Mouse (Mus musculus): ENCODE results near the gene Bag2. TPM values are rescaled to one million over a fixed set of nuclear protein-coding genes. Genes with fewer than 3 reads are reported as not detected.

Gene Bag2
- polyA plus RNA-seq, 1 experiment from 2014 or later, result 25.8 TPM

GRCm38 (mm10) chr1:33717636-33718035, 40.0 kb downstream of the Bag2 start:
- Histone ChIP-seq H3K4me2 (no peak overlapping the region), H3K4me1 (replicated peaks) (peaks cover 16% of the 10 kb centered on the region), H3K9me3 (no peaks in the 10 kb centered on the region), H3K27ac (replicated peaks) (no peak overlapping the region), H3K9ac (no peak overlapping the region), H3K36me3 (peaks cover 6% of the 10 kb centered on the region; the same call in 1 of the 2 replicates), H3K4me3 (no peak overlapping the region), H3K27me3 (no peaks in the 10 kb centered on the region)
- no peak for ATAC-seq (ENCODE audit: low FRiP score, low read depth)
- WGBS, result 93% methylated on average over 1 of the region's 1 CpGs

GRCm38 (mm10) chr1:33714796-33715195, 42.8 kb downstream of the Bag2 start:
- H3K36me3 ChIP-seq, result no peaks in the 10 kb centered on the region
- ATAC-seq (ENCODE audit: low FRiP score, low read depth), result no peak
- H3K4me1 ChIP-seq (replicated peaks), result 0 out of 2 replicates have a peak, but pooled peaks cover 4% of the 10 kb centered on the region
- WGBS, result 5% methylated on average over 10 of the region's 10 CpGs
- peak overlapping the region; percentile 35 for H3K4me2 ChIP-seq
- no peaks in the 10 kb centered on the region for H3K9me3 ChIP-seq
- no peaks in the 10 kb centered on the region for H3K27me3 ChIP-seq
- no peak overlapping the region for H3K27ac ChIP-seq (replicated peaks)
- no peak overlapping the region for H3K9ac ChIP-seq
- H3K4me3 ChIP-seq, result no peak overlapping the region

GRCm38 (mm10) chr1:33712026-33712425, 45.6 kb downstream of the Bag2 start:
- H3K9ac ChIP-seq, result no peak overlapping the region
- H3K27me3 ChIP-seq, result no peaks in the 10 kb centered on the region
- H3K4me2 ChIP-seq, result no peak overlapping the region
- H3K4me3 ChIP-seq, result no peak overlapping the region
- H3K9me3 ChIP-seq, result no peaks in the 10 kb centered on the region
- H3K36me3 ChIP-seq, result no peaks in the 10 kb centered on the region
- ATAC-seq (ENCODE audit: low FRiP score, low read depth), result no peak
- WGBS, result 86% methylated on average over 5 of the region's 5 CpGs
- no peaks in the 10 kb centered on the region for H3K4me1 ChIP-seq (replicated peaks)
- H3K27ac ChIP-seq (replicated peaks), result no peak overlapping the region

- H3K4me2 ChIP-seq, result no peak overlapping the region
- ATAC-seq (ENCODE audit: low FRiP score, low read depth), result no peak
- H3K4me3 ChIP-seq, result no peak overlapping the region
- no peaks in the 10 kb centered on the region for H3K36me3 ChIP-seq
- no peaks in the 10 kb centered on the region for H3K9me3 ChIP-seq
- no peak overlapping the region for H3K9ac ChIP-seq
- H3K27me3 ChIP-seq, result no peaks in the 10 kb centered on the region
- WGBS, result 80% methylated on average over 2 of the region's 2 CpGs
- no peaks in the 10 kb centered on the region for H3K4me1 ChIP-seq (replicated peaks)
- no peak overlapping the region for H3K27ac ChIP-seq (replicated peaks)
Observed at GRCm38 (mm10) chr1:33709615-33710014, 48.0 kb downstream of the Bag2 start.

- 62% methylated on average over 3 of the region's 3 CpGs for WGBS
Observed at GRCm38 (mm10) chr1:33701244-33701643, 56.4 kb downstream of the Bag2 start.

GRCm38 (mm10) chr1:33696016-33696415, 61.6 kb downstream of the Bag2 start:
- ATAC-seq (ENCODE audit: low FRiP score, low read depth), result no peak
- Histone ChIP-seq H3K27me3 (no peaks in the 10 kb centered on the region), H3K36me3 (no peaks in the 10 kb centered on the region), H3K9me3 (no peaks in the 10 kb centered on the region), H3K4me1 (replicated peaks) (no peaks in the 10 kb centered on the region), H3K4me2 (no peak overlapping the region), H3K4me3 (no peak overlapping the region), H3K9ac (no peak overlapping the region), H3K27ac (replicated peaks) (no peak overlapping the region)
- WGBS, result 96% methylated on average over 2 of the region's 2 CpGs

More at GRCm38 (mm10) chr1:33701244-33701643, 56.4 kb downstream of the Bag2 start:
- Histone ChIP-seq H3K27me3 (no peaks in the 10 kb centered on the region), H3K9ac (no peak overlapping the region), H3K9me3 (no peaks in the 10 kb centered on the region), H3K4me1 (replicated peaks) (no peaks in the 10 kb centered on the region), H3K4me3 (no peak overlapping the region), H3K27ac (replicated peaks) (no peak overlapping the region), H3K4me2 (no peak overlapping the region), H3K36me3 (no peaks in the 10 kb centered on the region)
- ATAC-seq (ENCODE audit: low FRiP score, low read depth), result no peak

Other genes starting within 250 kb of the Bag2 start
- 22.6 and 24.3 TPM in 2 replicates for gene Prim2, start 88.0 kb downstream of the Bag2 start, polyA plus RNA-seq (2015; fragmentation: Nextera tagmentation; extraction: Ambion mirVana)
- gene Rab23, start 37.9 kb downstream of the Bag2 start, polyA plus RNA-seq (2015; fragmentation: Nextera tagmentation; extraction: Ambion mirVana), result 29.7 and 31.2 TPM in 2 replicates
- gene Zfp451, start 56.8 kb upstream of the Bag2 start, polyA plus RNA-seq (2015; fragmentation: Nextera tagmentation; extraction: Ambion mirVana), result 37.5 and 37.7 TPM in 2 replicates
- 58.6 and 66.5 TPM in 2 replicates for gene Bend6, start 150.0 kb upstream of the Bag2 start, polyA plus RNA-seq (2015; fragmentation: Nextera tagmentation; extraction: Ambion mirVana)
- gene Dst, start 150.4 kb upstream of the Bag2 start, polyA plus RNA-seq (2015; fragmentation: Nextera tagmentation; extraction: Ambion mirVana), result 39.4 and 41.1 TPM in 2 replicates

Measured in hindbrain, embryonic 15.5 days (tissue).